Mouse (Mus musculus) heart, postnatal 14 days (tissue): ENCODE measurements around the gene Slc35f1. TPM values are rescaled to one million over a fixed set of nuclear protein-coding genes. Genes with fewer than 3 reads are reported as not detected.
A peak's percentile ranks its signal among the peaks of the same experiment; 100 is the strongest.

ENCODE experiments used
- DNase-seq, 2 experiments: peaks; one replicate each; pipeline ENCODE4 v3.0.0; 2021 to 2022
- intact Hi-C: fragments of 180-260 bp; cut with DNase I; formaldehyde crosslinking; loops from one replicate; pipeline ENCODE4 v1.15.1; 2025
- total RNA-seq, 2 experiments: library from RNA; stranded (reverse); gene quantifications; 2 replicates each; pipeline ENCODE4 v1.2.3; 2021

The Slc35f1 gene
- total RNA-seq, 2 experiments from 2014 or later = 0.98 to 1.3 TPM

DNA sequence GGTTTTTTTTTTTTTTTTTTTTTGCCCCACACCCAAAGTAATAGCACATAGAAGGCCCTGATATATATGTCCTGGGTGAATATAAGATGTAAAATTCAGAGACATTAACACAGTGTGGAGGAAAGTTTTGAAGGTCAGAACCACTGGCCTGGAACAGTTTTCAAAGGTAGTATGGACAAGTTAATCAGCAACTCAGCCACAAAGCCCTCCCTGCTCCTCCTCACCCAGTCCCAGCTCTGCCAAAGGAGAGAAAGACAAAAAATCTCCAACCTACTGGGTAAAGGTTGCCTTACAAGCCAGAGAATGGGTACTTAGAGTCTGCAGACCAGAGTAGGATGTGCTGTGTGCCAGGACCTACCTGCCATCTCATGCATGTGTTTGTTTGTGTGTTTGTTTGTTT lies 372.4 kb downstream of the Slc35f1 start:
- no peak for DNase-seq
- intact Hi-C loops = no loop called here

GRCm38 (mm10) chr10:53087811-53088210 lies 397.5 kb downstream of the Slc35f1 start:
- peak; percentile 11 to 46 for DNase-seq
- intact Hi-C loops = loop anchor here (5.0 to 10.0 kb wide), 3 partner anchors 219 to 437 kb away; no protein-coding TSS in a partner anchor

DNA sequence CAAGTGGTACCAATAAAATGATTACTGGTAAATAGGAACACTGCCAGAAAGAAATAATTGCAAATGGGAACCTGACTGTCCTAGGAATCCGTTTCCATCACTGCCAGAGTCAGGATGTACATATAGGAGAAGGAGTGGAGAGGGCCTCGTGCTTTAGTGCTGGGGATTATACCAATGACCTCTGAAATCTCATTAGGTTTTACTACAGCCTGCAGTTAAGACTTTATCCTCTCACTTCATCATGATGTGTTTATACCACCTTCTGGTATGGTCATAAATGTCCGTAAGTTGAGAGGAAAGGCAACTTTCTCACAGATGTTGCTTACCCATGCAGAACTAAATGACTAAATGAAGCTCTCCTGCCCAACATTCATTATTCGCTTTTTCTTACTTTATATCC lies 401.2 kb downstream of the Slc35f1 start:
- intact Hi-C loops = loop anchor here (5.0 kb wide), 1 partner anchor 91 kb away; no protein-coding TSS in a partner anchor
- no peak for DNase-seq

DNA sequence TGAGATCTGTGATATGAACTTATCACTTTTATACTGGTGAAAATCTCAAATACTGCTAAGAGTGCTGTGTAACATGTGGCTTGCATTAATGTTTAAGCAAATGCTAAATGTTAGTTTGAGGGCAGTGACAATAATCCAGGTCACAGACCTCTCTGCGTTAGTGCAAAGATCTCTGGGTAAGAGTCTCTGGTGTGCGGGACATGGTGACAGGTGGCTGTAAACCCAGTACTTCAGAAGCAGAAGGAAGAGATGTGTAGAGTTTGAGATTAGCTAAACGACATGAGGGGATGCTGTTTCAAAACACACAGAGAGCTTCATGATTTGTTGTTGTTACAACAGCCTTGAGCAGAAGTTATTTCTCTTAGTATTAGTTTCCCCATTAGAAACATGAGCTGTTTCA lies 406.1 kb downstream of the Slc35f1 start:
- intact Hi-C loops = no loop called here
- no peak for DNase-seq

DNA sequence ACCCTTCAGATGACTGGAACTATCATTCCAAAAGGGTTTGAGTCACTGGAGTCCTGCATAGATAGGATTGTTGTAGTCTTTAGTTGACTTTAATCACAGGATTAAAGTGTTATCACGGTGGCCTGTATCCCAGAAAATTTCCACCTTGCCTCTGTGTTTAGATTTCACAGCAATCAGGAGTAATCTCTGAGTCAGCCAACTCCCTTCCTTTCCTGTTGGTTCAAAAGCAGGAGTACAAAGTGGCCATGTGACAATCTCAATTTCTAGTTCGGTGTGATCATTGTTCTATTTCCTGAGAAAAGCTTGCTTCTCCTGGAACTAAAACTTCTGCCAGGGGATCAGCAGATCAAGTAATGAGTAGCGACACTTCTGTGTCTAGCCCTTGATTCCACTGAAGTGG lies 410.5 kb downstream of the Slc35f1 start:
- intact Hi-C loops = no loop called here
- no peak for DNase-seq

DNA sequence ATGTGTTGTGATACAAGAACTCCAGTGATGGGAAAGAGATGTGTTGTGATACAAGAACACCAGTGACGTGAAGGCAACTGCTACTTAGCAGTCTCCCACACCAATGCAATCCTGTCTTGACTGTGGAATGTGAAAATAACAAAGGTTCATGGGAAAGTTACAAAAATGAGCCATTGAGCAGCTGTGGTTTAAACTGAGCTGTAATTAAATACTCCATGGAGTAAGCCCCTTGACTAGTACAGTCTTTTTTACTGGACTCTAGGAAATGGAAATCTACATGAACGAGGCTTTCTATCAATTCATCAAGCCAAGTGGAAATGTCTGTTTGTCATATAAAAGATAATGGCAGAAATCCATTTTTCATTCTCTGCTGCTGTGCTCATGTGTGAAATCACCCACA lies 411.1 kb downstream of the Slc35f1 start:
- DNase-seq = no peak
- intact Hi-C loops = no loop called here

DNA sequence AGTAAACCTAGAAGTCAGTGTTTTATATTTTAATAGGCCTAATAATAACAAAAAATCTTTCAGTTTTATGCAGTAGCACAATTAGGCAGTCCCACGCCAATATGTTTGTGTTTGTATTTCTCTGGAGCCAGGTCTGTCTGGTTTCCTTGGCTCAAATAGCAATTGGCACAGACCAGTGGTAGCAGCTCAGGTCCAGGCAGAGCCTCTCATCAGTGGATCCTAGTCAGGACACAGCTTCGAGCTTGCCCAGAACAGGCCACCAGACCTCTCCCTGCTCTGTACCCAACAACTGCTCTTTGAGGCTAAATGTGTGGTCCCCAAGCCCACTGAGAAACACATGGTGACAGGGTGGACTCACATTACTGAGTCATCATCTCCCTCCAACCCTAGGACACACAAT lies 412.1 kb downstream of the Slc35f1 start:
- no peak for DNase-seq
- intact Hi-C loops = no loop called here

DNA sequence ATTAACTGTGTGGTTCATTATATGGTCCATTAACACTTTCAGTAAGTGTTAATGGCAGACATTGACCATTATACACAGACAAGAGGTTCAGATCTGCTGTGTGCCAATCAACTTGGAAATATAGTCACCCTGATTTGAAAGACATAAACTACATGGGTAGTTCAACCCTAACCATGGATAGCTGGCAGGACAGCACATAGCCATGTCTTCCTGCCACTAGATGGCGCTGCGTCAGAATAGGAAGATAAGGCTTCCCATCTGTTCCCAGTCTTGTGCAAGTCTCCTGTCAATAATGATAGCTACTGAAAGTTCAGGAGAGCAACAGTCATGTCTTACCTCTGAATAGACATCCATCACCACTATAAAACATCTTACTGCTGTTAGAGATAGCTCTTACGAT lies 424.7 kb downstream of the Slc35f1 start:
- intact Hi-C loops = loop anchor here (5.0 kb wide), 2 partner anchors 192 to 412 kb away; no protein-coding TSS in a partner anchor
- DNase-seq = peak; percentile 70 to 80

DNA sequence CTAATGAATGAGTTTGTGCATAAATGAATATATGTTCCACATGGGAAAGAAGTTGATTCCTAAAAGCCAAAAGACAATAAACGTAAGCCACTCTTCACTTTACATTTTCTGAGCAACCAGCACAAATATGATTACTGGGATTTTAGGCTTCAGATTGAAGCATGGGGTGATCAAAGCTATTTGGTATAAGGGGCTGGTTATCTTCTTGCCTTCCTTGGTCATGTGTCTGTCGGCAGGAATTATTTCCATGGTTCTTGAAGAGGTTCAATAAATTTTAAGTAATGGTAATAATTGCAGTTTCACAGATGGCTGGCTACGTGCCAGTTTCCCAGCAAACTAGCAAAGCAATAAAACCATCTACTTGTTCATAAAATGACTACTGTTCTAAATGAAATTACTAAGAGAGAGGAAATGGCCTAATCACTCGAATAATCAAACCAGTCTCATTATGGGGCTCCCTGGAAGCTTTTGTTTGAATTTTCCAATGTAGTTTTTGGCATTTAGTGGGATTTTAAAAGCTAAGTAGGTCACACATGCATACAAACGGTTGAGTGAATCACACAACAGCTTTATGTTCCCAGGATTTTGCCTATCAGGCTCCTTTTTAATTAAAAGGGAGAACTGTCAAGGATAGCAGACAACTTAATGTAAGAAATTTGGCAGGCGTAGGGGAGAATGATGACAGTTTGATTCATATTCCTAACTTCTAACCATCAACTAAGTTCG lies 425.5 kb downstream of the Slc35f1 start:
- intact Hi-C loops = loop anchor here (5.0 kb wide), 2 partner anchors 191 to 411 kb away; no protein-coding TSS in a partner anchor
- peak in 1 of 2 experiments; percentile 3 for DNase-seq

GRCm38 (mm10) chr10:53120608-53121007 lies 430.3 kb downstream of the Slc35f1 start:
- no peak for DNase-seq
- intact Hi-C loops = no loop called here

DNA sequence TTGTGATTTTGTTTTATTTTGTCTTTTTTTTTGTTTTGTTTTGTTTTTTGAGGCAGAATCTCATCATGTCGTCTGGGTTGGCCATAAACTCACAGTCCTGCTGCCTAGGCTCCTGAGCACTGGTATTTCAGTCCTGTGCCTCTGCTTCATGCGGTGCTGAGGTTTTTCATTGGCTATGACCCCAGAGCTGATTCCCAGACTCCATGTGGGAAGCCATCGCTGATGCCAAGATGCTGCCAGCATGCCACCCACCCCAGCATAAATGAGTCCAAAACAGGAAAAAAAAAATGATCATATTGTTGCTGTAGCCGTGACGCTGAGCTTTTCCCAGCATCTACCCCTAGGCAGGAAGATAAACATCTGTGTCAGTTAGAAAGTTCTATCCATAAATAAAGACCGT lies 434.0 kb downstream of the Slc35f1 start:
- intact Hi-C loops = no loop called here
- DNase-seq = no peak

- intact Hi-C loops = no loop called here
- DNase-seq = no peak
These were observed 442.4 kb downstream of the Slc35f1 start for GRCm38 (mm10) chr10:53132707-53133106.

DNA sequence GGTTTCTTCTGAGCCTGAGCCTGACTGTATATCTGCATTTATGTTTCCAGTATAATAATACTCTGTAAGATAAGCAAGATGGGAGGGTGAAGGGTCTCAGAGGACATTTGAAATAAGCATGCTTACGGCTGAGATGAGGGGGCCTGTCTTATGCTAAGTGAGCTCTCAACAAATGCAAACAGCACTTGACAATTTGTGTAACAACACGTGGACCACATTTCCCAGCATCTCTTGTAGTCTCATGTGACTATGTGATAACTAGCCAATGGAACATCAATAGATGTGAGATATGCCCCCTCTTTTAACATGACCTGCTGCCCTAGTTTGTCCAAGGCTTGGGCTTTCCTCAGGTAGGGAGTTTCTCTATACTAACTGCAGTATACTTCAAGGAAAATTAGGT lies 460.0 kb downstream of the Slc35f1 start:
- DNase-seq = no peak
- intact Hi-C loops = no loop called here

DNA sequence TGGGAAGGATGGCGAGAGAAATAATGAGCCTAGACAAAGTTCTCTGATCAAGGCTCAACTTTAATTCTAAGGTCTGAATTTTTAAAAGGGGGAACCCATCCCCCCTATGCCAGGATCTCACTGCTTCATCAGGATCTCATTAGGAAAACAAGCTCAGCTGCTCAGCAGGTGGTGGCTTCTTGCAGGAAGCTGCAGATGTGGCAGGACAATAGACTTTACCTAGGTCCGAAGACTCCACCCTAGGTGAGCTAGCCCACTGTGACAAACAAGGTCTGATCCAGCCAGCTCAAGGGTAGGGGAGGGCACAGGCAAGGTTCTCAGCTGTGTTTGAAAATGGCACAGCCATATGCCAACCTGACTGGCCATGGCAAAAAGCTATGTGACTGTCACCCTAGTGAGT lies 460.6 kb downstream of the Slc35f1 start:
- intact Hi-C loops = no loop called here

GRCm38 (mm10) chr10:53156374-53156773 lies 466.0 kb downstream of the Slc35f1 start:
- no peak for DNase-seq
- intact Hi-C loops = no loop called here

More for the DNA sequence above, 460.6 kb downstream of the Slc35f1 start:
- DNase-seq = no peak

- no peak for DNase-seq
- intact Hi-C loops = no loop called here
These were observed 467.4 kb downstream of the Slc35f1 start for GRCm38 (mm10) chr10:53157740-53158139.
